Mouse (Mus musculus) testis, adult 2 months (tissue): ENCODE data around the gene Spryd4.

ENCODE experiments used
- CTCF ChIP-seq: fragments of 200-500 bp; IDR thresholded peaks from 2 replicates; pipeline ENCODE4 v1.5.1; 2012; ENCODE audit warnings: low read depth, mild to moderate bottlenecking, inconsistent platforms, low read length, moderate library complexity; ENCODE audit not compliant: control insufficient read depth, insufficient read depth, insufficient replicate concordance
- POLR2A ChIP-seq: fragments of 200-500 bp; IDR thresholded peaks from 2 replicates; pipeline ENCODE4 v1.6.1; 2012; ENCODE audit warnings: low read depth, mild to moderate bottlenecking, inconsistent platforms, low read length, moderate library complexity; ENCODE audit not compliant: control insufficient read depth

DNA sequence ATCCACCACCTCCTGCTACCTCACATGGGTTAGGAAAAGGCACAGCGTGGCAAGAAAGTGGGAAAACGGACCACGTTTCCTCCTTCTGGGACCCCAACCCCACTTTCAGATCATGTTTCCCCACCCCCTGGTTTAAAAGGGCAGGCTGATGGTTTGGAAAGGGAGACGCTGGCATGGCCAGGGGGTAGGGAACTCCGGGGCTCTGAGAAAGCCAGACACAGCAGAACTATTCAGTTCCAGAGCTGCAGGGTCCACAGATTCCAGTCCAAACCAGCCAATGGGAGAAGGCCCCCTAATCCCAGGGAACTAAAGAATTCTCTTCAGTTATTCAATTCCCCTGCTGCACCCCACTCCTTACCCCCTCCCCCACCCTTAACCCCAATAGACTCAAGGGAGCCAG is 13.5 kb upstream of the Spryd4 start:
- TF ChIP-seq POLR2A (no peak), CTCF (no peak)
